Mouse (Mus musculus) embryonic facial prominence, embryonic 14.5 days (tissue): ENCODE results near the gene Capn13. TPM values are rescaled to one million over a fixed set of nuclear protein-coding genes. Genes with fewer than 3 reads are reported as not detected.

Experiments
- ATAC-seq: fragments of 200-750 bp; cut with Nextera tagmentation; 2 replicates; pipeline ENCODE4 v1.8.0; 2017; ENCODE audit warnings: low read depth, moderate number of reproducible peaks, moderate TSS enrichment
- DNase-seq: peaks from one replicate; pipeline ENCODE4 v3.0.0-alpha.2; 2015; ENCODE audit warnings: low spot score
- H3K27ac ChIP-seq: fragments of 300-500 bp; sonication (generic); replicated peaks from 2 replicates; pipeline ENCODE4 v1.5.1; 2014; ENCODE audit warnings: low read depth, mild to moderate bottlenecking, low read length, moderate library complexity
- H3K27me3 ChIP-seq: fragments of 300-500 bp; sonication (generic); replicated peaks from 2 replicates; pipeline ENCODE4 v1.6.1; 2014; ENCODE audit warnings: low read length; ENCODE audit not compliant: control insufficient read depth, insufficient read depth
- H3K36me3 ChIP-seq: fragments of 300-500 bp; sonication (generic); 2 replicates; pipeline ENCODE4 v1.6.1; 2014; ENCODE audit warnings: low read length, mixed read lengths; ENCODE audit not compliant: control insufficient read depth, insufficient read depth
- H3K4me1 ChIP-seq: fragments of 300-500 bp; sonication (generic); 2 replicates; pipeline ENCODE4 v1.6.1; 2014; ENCODE audit warnings: antibody characterized with exemption, low read length; ENCODE audit not compliant: control insufficient read depth, insufficient read depth
- H3K4me2 ChIP-seq: fragments of 300-500 bp; sonication (generic); 2 replicates; pipeline ENCODE4 v1.6.1; 2014; ENCODE audit warnings: low read depth, mild to moderate bottlenecking, low read length, moderate library complexity, mixed read lengths
- H3K4me3 ChIP-seq: fragments of 300-500 bp; sonication (generic); 2 replicates; pipeline ENCODE4 v1.5.1; 2014; ENCODE audit warnings: low read depth, mild to moderate bottlenecking, low read length
- H3K9ac ChIP-seq: fragments of 300-500 bp; sonication (generic); 2 replicates; pipeline ENCODE4 v1.6.1; 2014; ENCODE audit warnings: low read depth, mild to moderate bottlenecking, low read length, moderate library complexity, mixed read lengths
- H3K9me3 ChIP-seq: fragments of 300-500 bp; sonication (generic); 2 replicates; pipeline ENCODE4 v1.6.1; 2016; ENCODE audit warnings: low read length; ENCODE audit not compliant: control insufficient read depth
- WGBS: fragments of 180-500 bp; shearing (Covaris S2); extraction: QIAGEN DNeasy Blood & Tissue Kit; methylation state at CpG from one replicate; pipeline ENCODE4 v1.1.7; 2014; 5-methylcytosine and 5-hydroxymethylcytosine counted together
- polyA plus RNA-seq: library from polyadenylated mRNA; unstranded; fragments of >200 nt; fragmentation: Nextera tagmentation; extraction: Ambion mirVana; gene quantifications from 2 replicates; pipeline ENCODE4 v1.2.1, GENCODE M21; 2014

Capn13 gene
- polyA plus RNA-seq, 1 experiment from 2014 or later: 0.08 TPM

GRCm38 (mm10) chr17:73381681-73382080 lies 19.0 kb downstream of the Capn13 start:
- no peaks in the 10 kb centered on the region for H3K4me1 ChIP-seq
- H3K4me2 ChIP-seq: no peak overlapping the region
- no peak overlapping the region for H3K9ac ChIP-seq
- DNase-seq (no peak), ATAC-seq (no peak)
- no peak overlapping the region for H3K4me3 ChIP-seq
- no peaks in the 10 kb centered on the region for H3K27me3 ChIP-seq
- no peak overlapping the region for H3K27ac ChIP-seq
- 93% methylated on average over 3 of the region's 3 CpGs for WGBS
- H3K9me3 ChIP-seq: no peaks in the 10 kb centered on the region
- H3K36me3 ChIP-seq: no peaks in the 10 kb centered on the region

- H3K27me3 ChIP-seq: no peaks in the 10 kb centered on the region
- no peak overlapping the region for H3K4me3 ChIP-seq
- H3K4me2 ChIP-seq: no peak overlapping the region
- H3K27ac ChIP-seq: no peak overlapping the region
- 67% methylated on average over 7 of the region's 7 CpGs for WGBS
- H3K9ac ChIP-seq: no peak overlapping the region
- H3K9me3 ChIP-seq: no peaks in the 10 kb centered on the region
- no peaks in the 10 kb centered on the region for H3K4me1 ChIP-seq
- no peak for ATAC-seq
- DNase-seq: no peak
- no peaks in the 10 kb centered on the region for H3K36me3 ChIP-seq
These were observed 22.7 kb downstream of the Capn13 start for GRCm38 (mm10) chr17:73377778-73378484.

- Histone ChIP-seq H3K9ac (no peak overlapping the region), H3K4me2 (no peak overlapping the region), H3K9me3 (no peaks in the 10 kb centered on the region), H3K4me1 (no peaks in the 10 kb centered on the region), H3K27ac (no peak overlapping the region), H3K27me3 (no peaks in the 10 kb centered on the region), H3K36me3 (no peaks in the 10 kb centered on the region), H3K4me3 (no peak overlapping the region)
- DNase-seq (no peak), ATAC-seq (no peak)
- 82% methylated on average over 3 of the region's 3 CpGs for WGBS
These were observed 33.3 kb downstream of the Capn13 start for GRCm38 (mm10) chr17:73367334-73367733.

- Histone ChIP-seq H3K4me3 (no peak overlapping the region), H3K9ac (no peak overlapping the region), H3K36me3 (no peaks in the 10 kb centered on the region), H3K4me1 (no peaks in the 10 kb centered on the region), H3K9me3 (no peaks in the 10 kb centered on the region), H3K4me2 (no peak overlapping the region), H3K27ac (no peak overlapping the region), H3K27me3 (no peaks in the 10 kb centered on the region)
- no peak for DNase-seq
- ATAC-seq: no peak
- WGBS: 58% methylated on average over 5 of the region's 5 CpGs
These were observed 39.6 kb downstream of the Capn13 start for GRCm38 (mm10) chr17:73361054-73361453.

- Histone ChIP-seq H3K4me1 (no peaks in the 10 kb centered on the region), H3K4me2 (no peak overlapping the region), H3K27ac (no peak overlapping the region), H3K4me3 (no peak overlapping the region), H3K27me3 (no peaks in the 10 kb centered on the region), H3K9ac (no peak overlapping the region), H3K36me3 (no peaks in the 10 kb centered on the region), H3K9me3 (no peaks in the 10 kb centered on the region)
- DNase-seq (no peak), ATAC-seq (no peak)
- 75% methylated on average over 6 of the region's 6 CpGs for WGBS
These were observed 56.9 kb downstream of the Capn13 start for GRCm38 (mm10) chr17:73343632-73344390.

GRCm38 (mm10) chr17:73342673-73343072 lies 58.0 kb downstream of the Capn13 start:
- H3K4me2 ChIP-seq: no peak overlapping the region
- H3K27ac ChIP-seq: no peak overlapping the region
- H3K36me3 ChIP-seq: no peaks in the 10 kb centered on the region
- no peaks in the 10 kb centered on the region for H3K27me3 ChIP-seq
- H3K4me1 ChIP-seq: no peaks in the 10 kb centered on the region
- ATAC-seq (no peak), DNase-seq (no peak)
- 70% methylated on average over 14 of the region's 14 CpGs for WGBS
- no peak overlapping the region for H3K9ac ChIP-seq
- H3K9me3 ChIP-seq: no peaks in the 10 kb centered on the region
- H3K4me3 ChIP-seq: no peak overlapping the region

- ATAC-seq (peak; percentile 22; the same call in 1 of the 2 replicates), DNase-seq (peak; percentile 59)
- Histone ChIP-seq H3K27ac (no peak overlapping the region), H3K4me2 (no peak overlapping the region), H3K9me3 (no peaks in the 10 kb centered on the region), H3K4me3 (no peak overlapping the region), H3K4me1 (no peaks in the 10 kb centered on the region), H3K9ac (no peak overlapping the region), H3K36me3 (no peaks in the 10 kb centered on the region), H3K27me3 (no peaks in the 10 kb centered on the region)
- 57% methylated on average over 5 of the region's 5 CpGs for WGBS
These were observed 71.6 kb downstream of the Capn13 start for GRCm38 (mm10) chr17:73329071-73329470.

GRCm38 (mm10) chr17:73325314-73325713 lies 75.4 kb downstream of the Capn13 start:
- Histone ChIP-seq H3K27ac (no peak overlapping the region), H3K9me3 (no peaks in the 10 kb centered on the region), H3K4me2 (no peak overlapping the region), H3K9ac (no peak overlapping the region), H3K4me1 (no peaks in the 10 kb centered on the region), H3K4me3 (no peak overlapping the region), H3K36me3 (no peaks in the 10 kb centered on the region), H3K27me3 (no peaks in the 10 kb centered on the region)
- no peak for DNase-seq
- ATAC-seq: no peak
- WGBS: 37% methylated on average over 5 of the region's 6 CpGs

GRCm38 (mm10) chr17:73324732-73325131 lies 75.9 kb downstream of the Capn13 start:
- no peak overlapping the region for H3K4me3 ChIP-seq
- 56% methylated on average over 6 of the region's 6 CpGs for WGBS
- H3K36me3 ChIP-seq: no peaks in the 10 kb centered on the region
- H3K4me1 ChIP-seq: no peaks in the 10 kb centered on the region
- H3K9me3 ChIP-seq: no peaks in the 10 kb centered on the region
- H3K27ac ChIP-seq: no peak overlapping the region
- no peak overlapping the region for H3K9ac ChIP-seq
- no peaks in the 10 kb centered on the region for H3K27me3 ChIP-seq
- ATAC-seq (no peak), DNase-seq (no peak)
- H3K4me2 ChIP-seq: no peak overlapping the region
